Mouse (Mus musculus): Measurements from ENCODE around the gene Ikzf3.

Gene Ikzf3

GRCm38 (mm10) chr11:98449419-98449818 is 96.4 kb downstream of the Ikzf3 start:
- DNase-seq (ENCODE audit: low read depth, low spot score): no peak

GRCm38 (mm10) chr11:98448191-98448790 is 97.5 kb downstream of the Ikzf3 start:
- DNase-seq (ENCODE audit: low read depth, low spot score): no peak

GRCm38 (mm10) chr11:98447475-98447834 is 98.4 kb downstream of the Ikzf3 start:
- DNase-seq (ENCODE audit: low read depth, low spot score): no peak

GRCm38 (mm10) chr11:98446562-98447474 is 99.0 kb downstream of the Ikzf3 start:
- no peak for DNase-seq (ENCODE audit: low read depth, low spot score)

- no peak for DNase-seq (ENCODE audit: low read depth, low spot score)
These were observed 99.6 kb downstream of the Ikzf3 start, which contains the start of gene Grb7 for GRCm38 (mm10) chr11:98446213-98446561. Grb7 (plus strand) TSS chr11:98446394.

- no peak for DNase-seq (ENCODE audit: low read depth, low spot score)
These were observed 100.2 kb downstream of the Ikzf3 start for GRCm38 (mm10) chr11:98445679-98446078.

GRCm38 (mm10) chr11:98445238-98445637 is 100.6 kb downstream of the Ikzf3 start:
- DNase-seq (ENCODE audit: low read depth, low spot score): no peak

- no peak for DNase-seq (ENCODE audit: low read depth, low spot score)
These were observed 102.1 kb downstream of the Ikzf3 start for GRCm38 (mm10) chr11:98443688-98444087.

GRCm38 (mm10) chr11:98438331-98439158 is 107.3 kb downstream of the Ikzf3 start, which contains the start of gene Mien1:
Mien1 (minus strand) TSS chr11:98438991.
- DNase-seq (ENCODE audit: low read depth, low spot score): peak; percentile 86

- no peak for DNase-seq (ENCODE audit: low read depth, low spot score)
These were observed 108.4 kb downstream of the Ikzf3 start for GRCm38 (mm10) chr11:98437441-98437840.

- no peak for DNase-seq (ENCODE audit: low read depth, low spot score)
These were observed 110.1 kb downstream of the Ikzf3 start for GRCm38 (mm10) chr11:98435723-98436122.

GRCm38 (mm10) chr11:98431743-98432502 is 113.9 kb downstream of the Ikzf3 start:
- no peak for DNase-seq (ENCODE audit: low read depth, low spot score)

- no peak for DNase-seq (ENCODE audit: low read depth, low spot score)
These were observed 117.4 kb downstream of the Ikzf3 start for GRCm38 (mm10) chr11:98428436-98428835.

GRCm38 (mm10) chr11:98426592-98426991 is 119.2 kb downstream of the Ikzf3 start:
- no peak for DNase-seq (ENCODE audit: low read depth, low spot score)

- no peak for DNase-seq (ENCODE audit: low read depth, low spot score)
These were observed 126.8 kb downstream of the Ikzf3 start for GRCm38 (mm10) chr11:98418939-98419547.

- no peak for DNase-seq (ENCODE audit: low read depth, low spot score)
These were observed 127.6 kb downstream of the Ikzf3 start for GRCm38 (mm10) chr11:98418273-98418672.

GRCm38 (mm10) chr11:98417074-98417473 is 128.8 kb downstream of the Ikzf3 start:
- DNase-seq (ENCODE audit: low read depth, low spot score): no peak

All from retina, adult 2 months (tissue).